Mouse (Mus musculus): ENCODE data around the gene Gm45837. TPM values are rescaled to one million over a fixed set of nuclear protein-coding genes. Genes with fewer than 3 reads are reported as not detected.

Gene Gm45837
- polyA plus RNA-seq, 1 experiment from 2014 or later, result 10.3 TPM

GRCm38 (mm10) chr7:101419013-101419770 is 8.5 kb downstream of the Gm45837 start:
- Histone ChIP-seq H3K9ac (no peak overlapping the region), H3K27ac (no peak overlapping the region), H3K4me2 (no peak overlapping the region), H3K9me3 (no peaks in the 10 kb centered on the region), H3K4me3 (no peak overlapping the region), H3K4me1 (peaks cover 19% of the 10 kb centered on the region), H3K27me3 (no peaks in the 10 kb centered on the region), H3K36me3 (no peaks in the 10 kb centered on the region; the same call in 1 of the 2 replicates)
- WGBS, result 6% methylated on average over 27 of the region's 27 CpGs
- ATAC-seq (ENCODE audit: borderline replicate concordance, extremely low read depth, low FRiP score, low TSS enrichment), result no peak

GRCm38 (mm10) chr7:101421529-101421928 is 10.8 kb downstream of the Gm45837 start, which contains the start of gene Pde2a:
Gene Pde2a (plus strand): TSS chr7:101421691.
- Histone ChIP-seq H3K36me3 (no peaks in the 10 kb centered on the region), H3K4me1 (no peaks in the 10 kb centered on the region), H3K9me3 (no peaks in the 10 kb centered on the region), H3K9ac (no peak within 1 kb of the TSS), H3K4me3 (no peak within 1 kb of the TSS), H3K4me2 (no peak within 1 kb of the TSS), H3K27me3 (no peaks in the 10 kb centered on the region), H3K27ac (no peak within 1 kb of the TSS)
- WGBS, result 15% methylated on average over 6 of the region's 6 CpGs
- no peak for ATAC-seq (ENCODE audit: borderline replicate concordance, extremely low read depth, low FRiP score, low TSS enrichment)

- Histone ChIP-seq H3K27ac (no peak overlapping the region), H3K27me3 (no peaks in the 10 kb centered on the region), H3K4me2 (no peak overlapping the region), H3K9me3 (no peaks in the 10 kb centered on the region), H3K9ac (no peak overlapping the region), H3K36me3 (no peaks in the 10 kb centered on the region), H3K4me3 (no peak overlapping the region), H3K4me1 (no peaks in the 10 kb centered on the region)
- 26% methylated on average over 3 of the region's 3 CpGs for WGBS
- no peak for ATAC-seq (ENCODE audit: borderline replicate concordance, extremely low read depth, low FRiP score, low TSS enrichment)
These were observed 11.4 kb downstream of the Gm45837 start for GRCm38 (mm10) chr7:101422069-101422468.

- no peaks in the 10 kb centered on the region for H3K27me3 ChIP-seq
- no peak for ATAC-seq (ENCODE audit: borderline replicate concordance, extremely low read depth, low FRiP score, low TSS enrichment)
- no peak overlapping the region for H3K27ac ChIP-seq
- 82% methylated on average over 8 of the region's 8 CpGs for WGBS
- H3K4me1 ChIP-seq, result no peaks in the 10 kb centered on the region
- H3K36me3 ChIP-seq, result no peaks in the 10 kb centered on the region
- H3K4me3 ChIP-seq, result no peak overlapping the region
- no peak overlapping the region for H3K9ac ChIP-seq
- no peaks in the 10 kb centered on the region for H3K9me3 ChIP-seq
- no peak overlapping the region for H3K4me2 ChIP-seq
These were observed 12.0 kb downstream of the Gm45837 start for GRCm38 (mm10) chr7:101422646-101423045.

- Histone ChIP-seq H3K27me3 (no peaks in the 10 kb centered on the region), H3K9ac (no peak overlapping the region), H3K4me2 (no peak overlapping the region), H3K27ac (no peak overlapping the region), H3K9me3 (no peaks in the 10 kb centered on the region), H3K4me3 (no peak overlapping the region), H3K36me3 (no peaks in the 10 kb centered on the region), H3K4me1 (no peaks in the 10 kb centered on the region)
- ATAC-seq (ENCODE audit: borderline replicate concordance, extremely low read depth, low FRiP score, low TSS enrichment), result no peak
- 47% methylated on average over 6 of the region's 6 CpGs for WGBS
These were observed 13.3 kb downstream of the Gm45837 start for GRCm38 (mm10) chr7:101423970-101424369.

GRCm38 (mm10) chr7:101426692-101427091 is 16.0 kb downstream of the Gm45837 start:
- Histone ChIP-seq H3K9me3 (no peaks in the 10 kb centered on the region), H3K27ac (no peak overlapping the region), H3K4me2 (no peak overlapping the region), H3K9ac (no peak overlapping the region), H3K27me3 (no peaks in the 10 kb centered on the region), H3K4me1 (no peaks in the 10 kb centered on the region), H3K36me3 (no peaks in the 10 kb centered on the region), H3K4me3 (no peak overlapping the region)
- no peak for ATAC-seq (ENCODE audit: borderline replicate concordance, extremely low read depth, low FRiP score, low TSS enrichment)
- 72% methylated on average over 8 of the region's 8 CpGs for WGBS

GRCm38 (mm10) chr7:101427736-101428135 is 17.1 kb downstream of the Gm45837 start:
- no peak for ATAC-seq (ENCODE audit: borderline replicate concordance, extremely low read depth, low FRiP score, low TSS enrichment)
- WGBS, result 4% methylated on average over 2 of the region's 2 CpGs
- Histone ChIP-seq H3K27me3 (no peaks in the 10 kb centered on the region), H3K4me2 (no peak overlapping the region), H3K4me3 (no peak overlapping the region), H3K9me3 (no peaks in the 10 kb centered on the region), H3K4me1 (no peaks in the 10 kb centered on the region), H3K9ac (no peak overlapping the region), H3K36me3 (no peaks in the 10 kb centered on the region), H3K27ac (no peak overlapping the region)

- no peaks in the 10 kb centered on the region for H3K9me3 ChIP-seq
- ATAC-seq (ENCODE audit: borderline replicate concordance, extremely low read depth, low FRiP score, low TSS enrichment), result no peak
- WGBS, result 44% methylated on average over 6 of the region's 6 CpGs
These were observed 24.4 kb downstream of the Gm45837 start for GRCm38 (mm10) chr7:101435038-101435437.

GRCm38 (mm10) chr7:101437876-101438275 is 27.2 kb downstream of the Gm45837 start:
- Histone ChIP-seq H3K4me3 (no peak overlapping the region), H3K27ac (no peak overlapping the region), H3K9me3 (no peaks in the 10 kb centered on the region), H3K36me3 (no peaks in the 10 kb centered on the region), H3K27me3 (peaks cover 2% of the 10 kb centered on the region; the same call in 1 of the 2 replicates), H3K4me1 (no peaks in the 10 kb centered on the region), H3K4me2 (no peak overlapping the region), H3K9ac (no peak overlapping the region)
- ATAC-seq (ENCODE audit: borderline replicate concordance, extremely low read depth, low FRiP score, low TSS enrichment), result no peak
- 3% methylated on average over 1 of the region's 1 CpGs for WGBS

More at GRCm38 (mm10) chr7:101435038-101435437, 24.4 kb downstream of the Gm45837 start:
- Histone ChIP-seq H3K4me3 (no peak overlapping the region), H3K27ac (no peak overlapping the region), H3K4me1 (no peaks in the 10 kb centered on the region), H3K36me3 (no peaks in the 10 kb centered on the region), H3K27me3 (no peaks in the 10 kb centered on the region), H3K4me2 (no peak overlapping the region), H3K9ac (no peak overlapping the region)

- no peak overlapping the region for H3K9ac ChIP-seq
- no peaks in the 10 kb centered on the region for H3K4me1 ChIP-seq
- H3K4me3 ChIP-seq, result no peak overlapping the region
- peaks cover 8% of the 10 kb centered on the region; the same call in 1 of the 2 replicates for H3K27me3 ChIP-seq
- no peaks in the 10 kb centered on the region for H3K9me3 ChIP-seq
- H3K4me2 ChIP-seq, result no peak overlapping the region
- H3K36me3 ChIP-seq, result no peaks in the 10 kb centered on the region
- WGBS, result 63% methylated on average over 10 of the region's 10 CpGs
- no peak overlapping the region for H3K27ac ChIP-seq
- no peak for ATAC-seq (ENCODE audit: borderline replicate concordance, extremely low read depth, low FRiP score, low TSS enrichment)
These were observed 32.4 kb downstream of the Gm45837 start for GRCm38 (mm10) chr7:101443093-101443492.

- Histone ChIP-seq H3K9ac (no peak overlapping the region), H3K4me3 (no peak overlapping the region), H3K27me3 (peaks cover 8% of the 10 kb centered on the region; the same call in 1 of the 2 replicates), H3K36me3 (no peaks in the 10 kb centered on the region), H3K9me3 (no peaks in the 10 kb centered on the region), H3K4me2 (no peak overlapping the region), H3K27ac (no peak overlapping the region), H3K4me1 (no peaks in the 10 kb centered on the region)
- 81% methylated on average over 4 of the region's 4 CpGs for WGBS
- ATAC-seq (ENCODE audit: borderline replicate concordance, extremely low read depth, low FRiP score, low TSS enrichment), result no peak
These were observed 33.5 kb downstream of the Gm45837 start for GRCm38 (mm10) chr7:101444211-101444610.

GRCm38 (mm10) chr7:101449855-101450254 is 39.2 kb downstream of the Gm45837 start:
- WGBS, result 32% methylated on average over 3 of the region's 3 CpGs

More at GRCm38 (mm10) chr7:101449855-101450254, 39.2 kb downstream of the Gm45837 start:
- H3K9me3 ChIP-seq, result no peaks in the 10 kb centered on the region
- no peak overlapping the region for H3K4me2 ChIP-seq
- H3K9ac ChIP-seq, result no peak overlapping the region
- peaks cover 24% of the 10 kb centered on the region for H3K27me3 ChIP-seq
- peaks cover 5% of the 10 kb centered on the region; the same call in 1 of the 2 replicates for H3K4me1 ChIP-seq
- no peak for ATAC-seq (ENCODE audit: borderline replicate concordance, extremely low read depth, low FRiP score, low TSS enrichment)
- no peaks in the 10 kb centered on the region for H3K36me3 ChIP-seq
- no peak overlapping the region for H3K4me3 ChIP-seq
- no peak overlapping the region for H3K27ac ChIP-seq
